Mouse (Mus musculus) heart, embryonic 11.5 days (tissue): ENCODE measurements around the gene Cdk2ap2. TPM values are rescaled to one million over a fixed set of nuclear protein-coding genes. Genes with fewer than 3 reads are reported as not detected.

Experiments
- ATAC-seq: fragments of 200-750 bp; cut with Nextera tagmentation; replicated peaks from 2 replicates; pipeline ENCODE4 v1.8.0; 2017; ENCODE audit warnings: moderate library complexity; ENCODE audit not compliant: insufficient number of reproducible peaks, low FRiP score, low TSS enrichment
- H3K27ac ChIP-seq: fragments of 300-500 bp; sonication (generic); 2 replicates; pipeline ENCODE4 v1.5.1; 2014; ENCODE audit warnings: mild to moderate bottlenecking, low read depth, low read length
- H3K27me3 ChIP-seq: fragments of 300-500 bp; sonication (generic); 2 replicates; pipeline ENCODE4 v1.6.1; 2014; ENCODE audit warnings: mild to moderate bottlenecking, low read length, mixed read lengths; ENCODE audit not compliant: control insufficient read depth, insufficient read depth
- H3K36me3 ChIP-seq: fragments of 300-500 bp; sonication (generic); 2 replicates; pipeline ENCODE4 v1.6.1; 2014; ENCODE audit warnings: mild to moderate bottlenecking, low read length, moderate library complexity, mixed read lengths; ENCODE audit not compliant: control insufficient read depth, insufficient read depth
- H3K4me1 ChIP-seq: fragments of 300-500 bp; sonication (generic); 2 replicates; pipeline ENCODE4 v1.6.1; 2014; ENCODE audit warnings: low read length; ENCODE audit not compliant: control insufficient read depth, insufficient read depth
- H3K4me2 ChIP-seq: fragments of 300-500 bp; sonication (generic); 2 replicates; pipeline ENCODE4 v1.6.1; 2014; ENCODE audit warnings: mild to moderate bottlenecking, moderate library complexity
- H3K4me3 ChIP-seq: fragments of 300-500 bp; sonication (generic); 2 replicates; pipeline ENCODE4 v1.5.1; 2014; ENCODE audit warnings: low read depth, low read length
- H3K9ac ChIP-seq: fragments of 300-500 bp; sonication (generic); 2 replicates; pipeline ENCODE4 v1.6.1; 2014; ENCODE audit warnings: mild to moderate bottlenecking, low read depth, low read length, moderate library complexity
- H3K9me3 ChIP-seq: fragments of 300-500 bp; sonication (generic); replicated peaks from 2 replicates; pipeline ENCODE4 v1.6.1; 2016; ENCODE audit warnings: low read length; ENCODE audit not compliant: control insufficient read depth
- WGBS: fragments of 180-500 bp; shearing (Covaris S2); extraction: QIAGEN DNeasy Blood & Tissue Kit; methylation state at CpG from one replicate; pipeline ENCODE4 v1.1.7; 2014; ENCODE audit not compliant: insufficient replicate concordance; 5-methylcytosine and 5-hydroxymethylcytosine counted together
- polyA plus RNA-seq: library from polyadenylated mRNA; unstranded; fragments of >200 nt; fragmentation: Nextera tagmentation; extraction: Ambion mirVana; gene quantifications from 2 replicates; pipeline ENCODE4 v1.2.1, GENCODE M21; 2014

Cdk2ap2 gene
- polyA plus RNA-seq, 1 experiment from 2014 or later, result 63.4 TPM

DNA sequence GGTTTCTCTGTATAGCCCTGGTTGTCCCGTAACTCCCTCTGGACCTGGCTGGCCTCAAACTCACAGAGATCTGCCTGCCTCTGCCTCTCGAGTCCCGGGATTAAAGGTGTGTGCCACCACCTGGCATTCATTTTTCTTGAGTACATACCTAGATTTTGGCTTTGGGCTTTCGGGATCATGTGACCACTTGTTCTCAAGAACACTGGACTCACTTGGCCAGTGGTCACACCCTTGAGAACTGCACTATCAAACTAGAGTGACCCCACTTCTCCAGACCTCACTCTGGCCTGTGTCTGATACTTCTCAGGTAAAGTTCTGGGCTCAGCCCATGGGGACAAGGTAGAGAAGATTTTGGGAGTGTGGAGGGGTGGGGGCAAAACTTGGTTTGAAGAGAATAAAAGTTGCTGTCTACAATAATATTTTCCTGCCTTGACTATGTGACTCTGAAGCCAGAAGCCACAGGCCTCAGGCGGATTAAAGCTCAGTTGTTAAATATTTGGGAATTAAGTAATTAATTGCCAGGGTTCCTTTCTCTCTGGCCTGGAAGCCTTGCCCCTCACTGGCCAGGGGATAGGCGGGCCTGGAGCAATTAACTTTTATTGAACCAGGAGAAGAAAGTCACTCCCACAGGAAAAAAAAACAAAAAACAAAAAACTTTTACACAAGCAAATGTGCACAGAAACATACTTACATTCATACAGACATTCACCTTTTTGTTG lies 24.1 kb upstream of the Cdk2ap2 start:
- no peaks in the 10 kb centered on the region for H3K9me3 ChIP-seq
- no peak overlapping the region for H3K27ac ChIP-seq
- no peaks in the 10 kb centered on the region for H3K36me3 ChIP-seq
- no peak overlapping the region for H3K4me3 ChIP-seq
- WGBS, result 82% methylated on average over 6 of the region's 6 CpGs
- H3K4me1 ChIP-seq, result no peaks in the 10 kb centered on the region
- H3K4me2 ChIP-seq, result no peak overlapping the region
- ATAC-seq, result no peak
- H3K9ac ChIP-seq, result no peak overlapping the region
- no peaks in the 10 kb centered on the region for H3K27me3 ChIP-seq

DNA sequence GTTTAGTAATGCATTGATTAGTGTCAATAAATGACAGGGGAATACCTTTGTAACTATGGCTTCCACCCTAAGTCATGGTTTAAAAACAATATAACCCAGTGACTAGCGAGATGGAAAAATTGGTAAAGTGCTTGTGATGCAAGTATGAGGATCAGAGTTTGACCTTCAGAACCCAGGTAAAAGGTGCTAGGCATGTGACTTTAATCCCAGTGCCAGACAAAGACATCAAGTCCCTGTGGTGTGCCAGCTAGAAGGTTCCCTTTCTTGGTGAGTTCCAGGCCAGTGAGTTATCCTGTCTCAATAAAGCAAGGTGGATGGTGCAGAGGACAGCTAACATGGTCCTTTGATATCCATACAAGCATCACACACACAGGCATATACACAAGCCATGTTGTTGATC lies 21.5 kb upstream of the Cdk2ap2 start:
- no peak overlapping the region for H3K27ac ChIP-seq
- no peaks in the 10 kb centered on the region for H3K4me1 ChIP-seq
- no peaks in the 10 kb centered on the region for H3K36me3 ChIP-seq
- no peaks in the 10 kb centered on the region for H3K27me3 ChIP-seq
- no peak for ATAC-seq
- no peak overlapping the region for H3K4me3 ChIP-seq
- no peaks in the 10 kb centered on the region for H3K9me3 ChIP-seq
- WGBS, result 81% methylated on average over 1 of the region's 1 CpGs
- H3K9ac ChIP-seq, result no peak overlapping the region
- no peak overlapping the region for H3K4me2 ChIP-seq

DNA sequence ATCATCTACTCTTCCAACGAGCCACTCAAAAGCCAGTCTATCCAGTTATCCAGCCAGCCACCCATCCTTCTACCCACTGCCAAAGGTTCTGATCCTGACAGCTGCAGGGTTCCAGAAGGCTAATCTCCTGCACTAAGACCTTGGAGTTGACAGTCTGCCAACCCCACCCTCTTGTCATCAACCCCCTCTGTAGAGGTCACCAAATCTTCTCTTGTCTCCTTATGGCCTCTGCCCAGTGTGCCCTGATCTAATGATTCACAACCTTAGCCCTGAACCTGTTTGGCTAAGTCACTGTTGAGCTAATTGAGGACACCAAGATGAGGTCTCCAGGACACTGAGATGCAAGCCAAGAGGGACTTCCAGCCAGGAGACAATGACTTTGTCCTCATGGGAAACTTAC lies 17.4 kb upstream of the Cdk2ap2 start:
- H3K4me3 ChIP-seq, result no peak overlapping the region
- ATAC-seq, result no peak
- H3K4me1 ChIP-seq, result no peaks in the 10 kb centered on the region
- no peak overlapping the region for H3K27ac ChIP-seq
- H3K4me2 ChIP-seq, result no peak overlapping the region
- H3K9ac ChIP-seq, result no peak overlapping the region
- no peaks in the 10 kb centered on the region for H3K36me3 ChIP-seq
- no peaks in the 10 kb centered on the region for H3K9me3 ChIP-seq
- 79% methylated on average over 1 of the region's 1 CpGs for WGBS
- peaks cover 9% of the 10 kb centered on the region; the same call in 1 of the 2 replicates for H3K27me3 ChIP-seq

DNA sequence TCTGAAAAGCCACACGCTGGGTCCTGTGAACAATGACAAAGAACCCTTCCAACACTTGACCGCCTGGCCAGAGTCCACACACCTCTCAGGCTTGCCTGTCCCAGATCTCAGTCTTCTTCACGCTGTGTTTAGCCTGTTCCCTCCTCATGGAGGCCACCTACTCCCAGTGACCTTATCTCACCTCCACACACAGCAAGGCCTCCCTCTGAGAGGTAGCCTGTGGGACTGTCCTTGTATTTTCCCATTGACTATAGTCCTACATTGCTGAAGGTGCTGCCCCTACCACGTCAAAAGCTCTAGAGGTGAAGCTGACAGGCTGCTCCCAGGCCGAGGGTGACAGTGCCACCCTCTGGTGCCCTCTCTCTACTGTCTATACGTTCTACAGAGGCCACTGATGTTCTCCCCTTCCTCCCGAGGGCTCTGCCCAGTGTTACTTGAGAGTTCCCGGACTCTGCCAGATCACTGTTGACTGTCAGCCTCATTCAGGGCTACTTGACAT lies 16.4 kb upstream of the Cdk2ap2 start:
- Histone ChIP-seq H3K9ac (no peak overlapping the region), H3K27ac (no peak overlapping the region), H3K4me3 (no peak overlapping the region), H3K27me3 (peaks cover 9% of the 10 kb centered on the region; the same call in 1 of the 2 replicates), H3K4me2 (no peak overlapping the region), H3K4me1 (no peaks in the 10 kb centered on the region), H3K36me3 (no peaks in the 10 kb centered on the region), H3K9me3 (no peaks in the 10 kb centered on the region)
- WGBS, result 50% methylated on average over 8 of the region's 8 CpGs
- ATAC-seq, result no peak

DNA sequence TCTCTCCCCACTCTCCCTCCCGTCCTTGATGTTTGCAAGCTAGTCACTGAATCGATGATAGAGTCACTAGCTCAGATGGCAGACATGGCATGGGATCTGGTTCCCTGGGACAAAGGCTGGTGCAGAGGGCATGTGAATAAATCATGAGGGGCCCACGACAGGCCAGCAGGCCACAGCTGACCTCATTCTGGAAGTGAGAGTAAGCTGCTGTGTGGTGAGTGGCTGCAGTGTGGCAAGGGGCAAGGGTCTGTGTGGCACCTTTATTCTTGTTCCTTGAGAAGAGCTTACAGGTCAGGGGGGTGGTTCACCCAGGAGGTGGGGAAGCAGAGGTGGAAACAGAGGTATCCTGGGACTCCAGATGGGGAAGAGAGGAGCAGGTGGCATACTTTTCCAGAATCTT lies 15.6 kb upstream of the Cdk2ap2 start, which contains the start of gene Cabp2:
Cabp2 (plus strand) TSS at position 185 of the 400 bp plus-strand sequence.
- peaks cover 11% of the 10 kb centered on the region; the same call in 1 of the 2 replicates for H3K27me3 ChIP-seq
- no peak within 1 kb of the TSS for H3K4me2 ChIP-seq
- H3K4me3 ChIP-seq, result no peak within 1 kb of the TSS
- no peaks in the 10 kb centered on the region for H3K36me3 ChIP-seq
- no peak within 1 kb of the TSS for H3K27ac ChIP-seq
- no peaks in the 10 kb centered on the region for H3K9me3 ChIP-seq
- 72% methylated on average over 3 of the region's 3 CpGs for WGBS
- H3K4me1 ChIP-seq, result no peaks in the 10 kb centered on the region
- no peak within 1 kb of the TSS for H3K9ac ChIP-seq
- ATAC-seq, result no peak

DNA sequence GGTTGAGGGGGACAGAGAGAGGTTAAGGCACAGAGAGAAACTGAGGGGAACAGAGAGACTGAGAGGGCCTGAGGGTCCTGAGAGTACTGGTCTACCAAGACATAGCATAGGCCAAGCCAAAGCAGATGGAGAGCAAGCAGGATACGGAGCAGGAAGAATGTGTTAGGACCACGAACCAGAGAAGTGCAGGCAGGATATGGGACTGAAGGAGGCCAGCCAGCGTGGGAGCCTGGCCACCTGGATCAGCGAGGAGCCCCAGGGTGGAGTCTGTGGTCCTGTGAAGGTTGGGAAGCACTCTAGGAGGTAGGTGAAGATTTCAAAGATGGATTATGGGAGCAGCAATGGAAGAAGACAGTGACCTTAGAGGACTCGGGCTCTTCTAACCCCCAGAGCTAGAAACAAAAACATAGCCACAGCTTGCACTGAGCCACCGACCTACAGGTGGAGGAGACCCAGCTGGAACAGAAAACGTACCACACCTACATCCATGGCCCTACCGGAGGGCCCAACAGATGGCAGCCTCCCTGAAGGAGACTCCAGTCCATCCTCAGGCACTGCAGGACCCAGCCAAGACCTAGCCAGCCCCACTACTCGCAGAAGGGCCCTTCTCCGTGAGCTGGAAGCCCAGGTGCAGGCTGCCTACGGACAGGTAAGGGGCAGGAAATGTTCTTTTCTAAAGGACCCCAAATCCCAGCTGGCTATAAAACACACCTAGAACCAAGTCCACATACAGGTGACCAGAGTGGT lies 14.6 kb upstream of the Cdk2ap2 start:
- Histone ChIP-seq H3K27me3 (peaks cover 11% of the 10 kb centered on the region; the same call in 1 of the 2 replicates), H3K9me3 (no peaks in the 10 kb centered on the region), H3K36me3 (no peaks in the 10 kb centered on the region), H3K4me3 (no peak overlapping the region), H3K9ac (no peak overlapping the region), H3K4me2 (no peak overlapping the region), H3K4me1 (no peaks in the 10 kb centered on the region), H3K27ac (no peak overlapping the region)
- 72% methylated on average over 11 of the region's 11 CpGs for WGBS
- ATAC-seq, result no peak

DNA sequence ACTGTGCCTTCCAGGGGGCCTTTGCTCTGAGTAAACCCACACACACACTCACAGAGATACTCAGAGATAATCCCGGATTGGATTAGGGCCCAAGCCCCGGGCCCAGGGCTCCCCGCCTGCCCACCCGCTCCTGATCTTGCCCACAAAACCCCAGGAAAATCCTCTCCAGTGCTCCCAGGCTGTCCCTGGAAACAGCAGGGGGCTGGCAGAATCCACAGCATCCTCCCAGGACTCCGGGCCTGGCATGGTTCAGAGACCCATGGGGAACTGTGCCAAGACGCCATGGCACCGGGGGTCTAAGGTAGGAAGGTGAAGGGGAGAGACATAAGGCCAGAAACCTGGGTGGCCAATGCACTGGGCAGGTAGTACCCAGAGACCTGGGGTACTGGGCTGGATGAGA lies 13.7 kb upstream of the Cdk2ap2 start:
- WGBS, result 60% methylated on average over 7 of the region's 7 CpGs
- no peak for ATAC-seq
- no peaks in the 10 kb centered on the region for H3K9me3 ChIP-seq
- no peak overlapping the region for H3K4me3 ChIP-seq
- peaks cover 13% of the 10 kb centered on the region; the same call in 1 of the 2 replicates for H3K27me3 ChIP-seq
- H3K27ac ChIP-seq, result no peak overlapping the region
- H3K4me2 ChIP-seq, result no peak overlapping the region
- H3K36me3 ChIP-seq, result no peaks in the 10 kb centered on the region
- no peaks in the 10 kb centered on the region for H3K4me1 ChIP-seq
- H3K9ac ChIP-seq, result no peak overlapping the region

DNA sequence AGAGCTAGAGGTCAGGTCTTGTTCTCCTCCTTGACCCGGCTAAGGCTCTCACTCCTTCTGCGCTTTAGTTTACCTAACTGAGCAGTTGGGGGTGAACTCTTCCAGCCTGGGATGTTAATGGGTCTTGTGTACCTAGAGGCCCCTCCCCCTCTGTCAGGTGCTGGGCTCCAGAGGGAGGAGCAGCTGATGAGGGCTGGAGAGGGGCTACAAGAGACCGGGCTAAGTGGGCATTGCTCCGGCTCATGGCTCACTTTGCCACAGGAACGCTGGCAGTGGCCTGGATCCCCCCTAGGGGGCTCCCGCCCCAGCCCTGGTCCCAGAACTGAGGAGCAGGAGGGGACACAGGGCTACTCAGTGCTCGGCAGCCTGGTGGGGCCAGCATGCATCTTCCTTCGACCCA lies 13.2 kb upstream of the Cdk2ap2 start:
- Histone ChIP-seq H3K9me3 (no peaks in the 10 kb centered on the region), H3K4me3 (no peak overlapping the region), H3K9ac (no peak overlapping the region), H3K27ac (no peak overlapping the region), H3K4me2 (no peak overlapping the region), H3K27me3 (peaks cover 14% of the 10 kb centered on the region; the same call in 1 of the 2 replicates), H3K36me3 (no peaks in the 10 kb centered on the region), H3K4me1 (no peaks in the 10 kb centered on the region)
- WGBS, result 34% methylated on average over 8 of the region's 8 CpGs
- ATAC-seq, result no peak
